Mouse (Mus musculus): ENCODE measurements around the gene Klhl12. TPM values are rescaled to one million over a fixed set of nuclear protein-coding genes. Genes with fewer than 3 reads are reported as not detected.

The Klhl12 gene
- polyA plus RNA-seq, 1 experiment from 2014 or later, result 15.5 TPM

DNA sequence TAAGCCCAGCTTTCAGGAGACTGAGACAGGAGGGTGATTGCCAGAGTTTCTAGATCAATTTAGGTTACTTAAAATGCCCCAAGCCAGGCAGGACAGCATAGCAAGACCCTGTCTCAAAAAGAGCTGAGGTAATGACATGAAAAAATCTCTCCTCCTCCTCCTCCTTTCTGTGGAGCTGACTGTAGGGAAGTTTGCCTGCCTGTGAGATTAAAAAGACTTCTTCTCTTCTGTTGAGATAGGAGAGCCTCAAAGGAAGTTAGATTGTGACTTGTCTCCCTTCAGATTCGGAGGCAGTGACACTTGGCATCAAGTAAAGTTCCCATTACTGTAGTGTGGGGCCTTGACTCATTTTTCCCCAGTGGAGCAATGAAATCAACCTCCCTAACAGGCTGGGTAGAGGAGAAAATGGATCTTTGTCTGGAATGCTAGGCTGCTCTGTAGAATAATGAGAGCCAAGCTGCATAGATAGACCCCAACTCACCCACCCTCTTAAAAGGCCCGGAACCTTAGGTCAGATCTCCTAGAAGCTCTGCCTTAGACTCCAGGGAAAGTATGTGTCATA is 36.8 kb upstream of the Klhl12 start:
- Histone ChIP-seq H3K27me3 (ENCODE audit: control insufficient read depth, insufficient read depth, low read length) (no peaks in the 10 kb centered on the region), H3K4me3 (ENCODE audit: low read depth, low read length) (no peak overlapping the region), H3K27ac (ENCODE audit: low read depth, low read length) (no peak overlapping the region), H3K9me3 (replicated peaks; ENCODE audit: control insufficient read depth, low read length) (no peaks in the 10 kb centered on the region), H3K4me1 (ENCODE audit: control insufficient read depth, insufficient read depth, low read length) (peaks cover 32% of the 10 kb centered on the region), H3K36me3 (ENCODE audit: control insufficient read depth, insufficient read depth, low read length) (no peaks in the 10 kb centered on the region), H3K4me2 (peak overlapping the region; percentile 21), H3K9ac (ENCODE audit: low read depth, low read length) (no peak overlapping the region)
- no peak for ATAC-seq (replicated peaks; ENCODE audit: insufficient number of reproducible peaks, low FRiP score, low TSS enrichment)
- 62% methylated on average over 2 of the region's 2 CpGs for WGBS (ENCODE audit: insufficient replicate concordance)

DNA sequence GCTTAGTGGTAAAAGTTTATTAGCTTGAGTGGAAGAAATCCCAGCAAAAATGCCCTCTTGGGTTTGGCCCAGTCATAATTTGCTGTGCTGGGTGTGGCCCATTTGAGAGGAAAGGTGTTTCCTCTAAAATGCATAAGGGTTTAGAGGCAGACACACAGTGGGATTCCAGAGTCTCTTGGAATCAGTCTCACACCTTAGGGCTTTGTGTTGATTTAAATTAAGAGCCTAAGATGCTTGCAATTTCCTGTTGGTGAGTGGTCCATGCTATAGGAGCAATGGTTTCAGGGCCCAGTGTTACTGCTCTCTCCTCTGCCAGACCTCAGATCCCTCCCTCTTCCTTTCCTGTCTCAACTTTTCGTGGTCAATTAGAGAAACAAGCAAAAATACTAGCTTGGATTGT is 36.2 kb upstream of the Klhl12 start:
- no peak overlapping the region for H3K9ac ChIP-seq (ENCODE audit: low read depth, low read length)
- no peak overlapping the region; the same call in 1 of the 2 replicates for H3K27ac ChIP-seq (ENCODE audit: low read depth, low read length)
- WGBS (ENCODE audit: insufficient replicate concordance), result 46% methylated on average over 1 of the region's 1 CpGs
- no peak for ATAC-seq (replicated peaks; ENCODE audit: insufficient number of reproducible peaks, low FRiP score, low TSS enrichment)
- no peaks in the 10 kb centered on the region for H3K36me3 ChIP-seq (ENCODE audit: control insufficient read depth, insufficient read depth, low read length)
- peaks cover 31% of the 10 kb centered on the region for H3K4me1 ChIP-seq (ENCODE audit: control insufficient read depth, insufficient read depth, low read length)
- H3K27me3 ChIP-seq (ENCODE audit: control insufficient read depth, insufficient read depth, low read length), result no peaks in the 10 kb centered on the region
- no peak overlapping the region for H3K4me3 ChIP-seq (ENCODE audit: low read depth, low read length)
- no peaks in the 10 kb centered on the region for H3K9me3 ChIP-seq (replicated peaks; ENCODE audit: control insufficient read depth, low read length)
- H3K4me2 ChIP-seq, result no peak overlapping the region

DNA sequence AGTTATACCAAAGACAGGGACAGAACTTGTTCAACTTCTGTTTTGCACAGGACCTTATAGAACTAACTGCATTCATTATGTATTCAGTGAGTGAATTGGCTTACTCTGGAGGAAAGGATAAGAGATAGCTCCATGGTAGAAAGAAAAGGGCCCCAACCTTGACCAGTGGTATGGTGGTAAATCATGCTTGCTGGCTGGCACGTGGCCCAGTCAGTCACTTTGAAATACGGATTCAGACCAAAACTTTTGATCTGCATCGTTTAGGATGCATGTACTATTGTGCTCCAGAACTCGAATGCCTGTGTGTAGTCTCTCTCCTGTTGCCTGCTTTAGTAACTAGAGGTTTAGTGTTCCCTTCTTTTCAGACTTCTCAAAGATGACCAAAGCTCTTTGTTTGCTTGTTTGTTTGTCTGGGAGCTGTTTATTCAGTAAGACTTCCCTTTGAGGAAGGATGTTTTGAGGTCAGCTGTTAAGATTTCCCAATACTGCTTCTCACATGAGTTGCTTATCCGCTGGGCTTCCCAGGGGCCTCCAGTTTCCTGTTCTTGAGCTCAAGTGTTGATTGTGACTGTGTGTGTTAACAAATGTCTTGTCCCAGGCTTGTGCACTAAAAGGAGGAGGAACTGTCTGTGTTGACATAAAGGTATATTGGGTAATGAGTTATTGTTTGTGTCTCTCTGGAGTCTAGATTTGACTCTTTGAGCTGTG is 35.4 kb upstream of the Klhl12 start:
- peaks cover 5% of the 10 kb centered on the region; the same call in 1 of the 2 replicates for H3K36me3 ChIP-seq (ENCODE audit: control insufficient read depth, insufficient read depth, low read length)
- WGBS (ENCODE audit: insufficient replicate concordance), result 47% methylated on average over 5 of the region's 5 CpGs
- no peaks in the 10 kb centered on the region for H3K9me3 ChIP-seq (replicated peaks; ENCODE audit: control insufficient read depth, low read length)
- peak overlapping the region; percentile 34 for H3K4me2 ChIP-seq
- H3K27ac ChIP-seq (ENCODE audit: low read depth, low read length), result peak overlapping the region; percentile 42; the same call in 1 of the 2 replicates
- no peaks in the 10 kb centered on the region for H3K27me3 ChIP-seq (ENCODE audit: control insufficient read depth, insufficient read depth, low read length)
- peaks cover 28% of the 10 kb centered on the region for H3K4me1 ChIP-seq (ENCODE audit: control insufficient read depth, insufficient read depth, low read length)
- H3K4me3 ChIP-seq (ENCODE audit: low read depth, low read length), result no peak overlapping the region
- peak overlapping the region; percentile 22; the same call in 1 of the 2 replicates for H3K9ac ChIP-seq (ENCODE audit: low read depth, low read length)
- ATAC-seq (replicated peaks; ENCODE audit: insufficient number of reproducible peaks, low FRiP score, low TSS enrichment), result no peak

DNA sequence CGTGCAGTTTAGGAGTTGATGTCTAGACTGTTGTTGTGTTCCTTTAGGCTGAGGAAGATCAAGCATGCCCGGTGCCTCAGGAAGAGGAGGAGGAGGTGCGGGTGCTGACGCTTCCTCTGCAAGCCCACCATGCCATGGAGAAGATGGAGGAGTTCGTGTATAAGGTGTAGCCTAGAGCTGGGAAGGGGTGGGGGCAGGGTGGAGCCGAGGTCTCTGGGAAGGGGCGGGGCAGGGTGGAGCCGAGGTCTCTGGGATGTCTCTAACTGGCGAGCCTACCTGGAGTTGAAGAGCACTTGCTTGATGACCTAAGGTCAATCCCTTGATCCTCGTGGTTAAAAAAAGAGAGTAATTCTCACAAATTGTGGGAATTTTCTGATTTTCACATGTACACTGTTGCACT is 31.4 kb upstream of the Klhl12 start:
- Histone ChIP-seq H3K9ac (ENCODE audit: low read depth, low read length) (no peak overlapping the region), H3K36me3 (ENCODE audit: control insufficient read depth, insufficient read depth, low read length) (peaks cover 27% of the 10 kb centered on the region), H3K27ac (ENCODE audit: low read depth, low read length) (no peak overlapping the region), H3K27me3 (ENCODE audit: control insufficient read depth, insufficient read depth, low read length) (no peaks in the 10 kb centered on the region), H3K4me2 (no peak overlapping the region), H3K9me3 (replicated peaks; ENCODE audit: control insufficient read depth, low read length) (no peaks in the 10 kb centered on the region), H3K4me1 (ENCODE audit: control insufficient read depth, insufficient read depth, low read length) (peaks cover 17% of the 10 kb centered on the region; the same call in 1 of the 2 replicates), H3K4me3 (ENCODE audit: low read depth, low read length) (no peak overlapping the region)
- peak; percentile 79 for ATAC-seq (replicated peaks; ENCODE audit: insufficient number of reproducible peaks, low FRiP score, low TSS enrichment)
- 68% methylated on average over 10 of the region's 10 CpGs for WGBS (ENCODE audit: insufficient replicate concordance)

DNA sequence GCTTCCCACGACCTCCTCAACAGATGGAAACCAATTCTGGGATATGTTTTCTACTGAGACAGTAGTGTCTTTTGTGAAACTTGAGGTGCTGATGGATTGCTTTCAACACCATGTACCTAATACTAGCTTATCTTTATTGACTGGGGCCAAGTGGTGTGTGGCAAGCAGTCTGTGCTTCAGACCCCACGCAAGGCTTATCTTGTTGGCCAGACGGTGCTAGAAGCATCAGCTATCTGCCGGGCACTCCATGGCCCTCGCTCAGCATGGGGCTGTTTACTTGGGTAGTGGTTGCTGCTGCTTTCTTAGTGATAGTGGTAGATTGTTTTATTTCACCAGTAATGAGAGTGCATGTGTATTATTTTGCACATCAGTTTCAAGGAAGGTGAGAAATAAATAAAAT is 29.0 kb upstream of the Klhl12 start:
- no peaks in the 10 kb centered on the region for H3K9me3 ChIP-seq (replicated peaks; ENCODE audit: control insufficient read depth, low read length)
- 8% methylated on average over 5 of the region's 5 CpGs for WGBS (ENCODE audit: insufficient replicate concordance)
- no peak overlapping the region for H3K9ac ChIP-seq (ENCODE audit: low read depth, low read length)
- peak overlapping the region; percentile 71 for H3K27ac ChIP-seq (ENCODE audit: low read depth, low read length)
- H3K36me3 ChIP-seq (ENCODE audit: control insufficient read depth, insufficient read depth, low read length), result peaks cover 38% of the 10 kb centered on the region
- H3K4me2 ChIP-seq, result peak overlapping the region; percentile 29
- peak; percentile 90 for ATAC-seq (replicated peaks; ENCODE audit: insufficient number of reproducible peaks, low FRiP score, low TSS enrichment)
- H3K4me1 ChIP-seq (ENCODE audit: control insufficient read depth, insufficient read depth, low read length), result peaks cover 8% of the 10 kb centered on the region; the same call in 1 of the 2 replicates
- H3K27me3 ChIP-seq (ENCODE audit: control insufficient read depth, insufficient read depth, low read length), result no peaks in the 10 kb centered on the region
- H3K4me3 ChIP-seq (ENCODE audit: low read depth, low read length), result no peak overlapping the region

DNA sequence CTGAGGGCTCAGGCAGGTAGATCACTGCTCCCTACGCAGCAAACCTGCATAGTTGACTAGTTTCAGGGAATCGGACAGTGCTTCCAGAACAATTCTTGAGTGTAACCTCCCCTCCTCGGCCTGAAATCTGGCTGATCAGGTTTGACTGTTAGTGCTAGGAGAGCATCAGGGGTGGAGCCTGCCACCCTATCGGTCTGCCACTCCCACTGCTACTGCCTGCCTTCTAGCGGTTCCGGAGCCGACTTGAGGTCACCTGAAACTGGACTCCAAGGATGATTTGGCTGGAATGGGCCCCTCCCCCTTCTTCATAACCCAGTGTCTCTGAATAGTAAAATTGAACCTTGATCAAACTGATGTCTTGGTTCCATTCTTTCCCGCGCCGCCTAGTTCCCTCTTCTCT is 22.3 kb upstream of the Klhl12 start:
- Histone ChIP-seq H3K4me1 (ENCODE audit: control insufficient read depth, insufficient read depth, low read length) (no peaks in the 10 kb centered on the region), H3K27ac (ENCODE audit: low read depth, low read length) (no peak overlapping the region), H3K27me3 (ENCODE audit: control insufficient read depth, insufficient read depth, low read length) (no peaks in the 10 kb centered on the region), H3K36me3 (ENCODE audit: control insufficient read depth, insufficient read depth, low read length) (peaks cover 18% of the 10 kb centered on the region), H3K4me2 (no peak overlapping the region), H3K9me3 (replicated peaks; ENCODE audit: control insufficient read depth, low read length) (no peaks in the 10 kb centered on the region), H3K4me3 (ENCODE audit: low read depth, low read length) (no peak overlapping the region), H3K9ac (ENCODE audit: low read depth, low read length) (no peak overlapping the region)
- WGBS (ENCODE audit: insufficient replicate concordance), result 82% methylated on average over 10 of the region's 10 CpGs
- ATAC-seq (replicated peaks; ENCODE audit: insufficient number of reproducible peaks, low FRiP score, low TSS enrichment), result no peak

DNA sequence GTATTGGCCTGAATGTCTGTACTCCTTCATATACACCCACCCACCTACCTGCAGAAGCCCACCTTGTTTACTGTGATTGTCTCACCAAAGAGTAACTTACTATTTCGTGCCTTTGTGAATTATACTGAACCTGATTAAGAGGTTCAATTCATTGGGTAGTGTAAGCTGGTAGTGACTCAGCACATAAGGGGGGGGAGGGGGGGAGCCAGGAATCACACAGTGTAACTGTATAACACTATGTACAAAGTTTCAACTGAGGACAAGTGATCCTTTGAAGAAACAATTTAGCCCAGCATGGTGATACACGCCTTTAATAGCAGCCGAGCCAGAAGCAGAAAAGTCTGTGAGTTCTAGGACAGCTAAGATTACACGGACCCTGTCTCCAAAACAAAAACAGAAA is 21.9 kb upstream of the Klhl12 start:
- no peaks in the 10 kb centered on the region for H3K27me3 ChIP-seq (ENCODE audit: control insufficient read depth, insufficient read depth, low read length)
- no peak overlapping the region for H3K4me3 ChIP-seq (ENCODE audit: low read depth, low read length)
- no peak overlapping the region for H3K9ac ChIP-seq (ENCODE audit: low read depth, low read length)
- ATAC-seq (replicated peaks; ENCODE audit: insufficient number of reproducible peaks, low FRiP score, low TSS enrichment), result no peak
- no peak overlapping the region for H3K27ac ChIP-seq (ENCODE audit: low read depth, low read length)
- no peaks in the 10 kb centered on the region for H3K4me1 ChIP-seq (ENCODE audit: control insufficient read depth, insufficient read depth, low read length)
- 87% methylated on average over 4 of the region's 4 CpGs for WGBS (ENCODE audit: insufficient replicate concordance)
- H3K36me3 ChIP-seq (ENCODE audit: control insufficient read depth, insufficient read depth, low read length), result peaks cover 16% of the 10 kb centered on the region
- no peak overlapping the region for H3K4me2 ChIP-seq
- H3K9me3 ChIP-seq (replicated peaks; ENCODE audit: control insufficient read depth, low read length), result no peaks in the 10 kb centered on the region

DNA sequence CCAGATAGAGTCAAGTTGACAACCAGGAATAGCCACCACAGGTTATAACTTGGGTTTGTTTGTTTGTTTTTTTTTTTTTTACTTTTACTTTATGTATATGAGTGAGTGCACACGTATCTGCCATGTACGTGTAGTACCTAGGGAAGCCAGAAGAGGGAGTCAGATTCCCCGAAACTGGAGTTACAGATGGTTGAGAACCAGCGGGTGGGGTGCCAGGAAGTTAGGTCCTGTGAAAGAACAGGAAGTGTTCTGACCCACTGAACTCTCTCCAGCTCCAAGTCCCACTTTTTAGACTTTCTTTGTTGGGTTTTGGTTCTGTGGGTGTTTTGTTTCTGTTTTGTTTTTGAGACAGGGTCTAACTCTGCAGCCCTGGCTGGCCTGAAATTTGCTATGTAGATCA is 19.9 kb upstream of the Klhl12 start:
- Histone ChIP-seq H3K27me3 (ENCODE audit: control insufficient read depth, insufficient read depth, low read length) (no peaks in the 10 kb centered on the region), H3K4me2 (no peak overlapping the region), H3K4me3 (ENCODE audit: low read depth, low read length) (no peak overlapping the region), H3K4me1 (ENCODE audit: control insufficient read depth, insufficient read depth, low read length) (no peaks in the 10 kb centered on the region), H3K36me3 (ENCODE audit: control insufficient read depth, insufficient read depth, low read length) (peaks cover 6% of the 10 kb centered on the region; the same call in 1 of the 2 replicates), H3K9me3 (replicated peaks; ENCODE audit: control insufficient read depth, low read length) (no peaks in the 10 kb centered on the region), H3K27ac (ENCODE audit: low read depth, low read length) (no peak overlapping the region), H3K9ac (ENCODE audit: low read depth, low read length) (no peak overlapping the region)
- no peak for ATAC-seq (replicated peaks; ENCODE audit: insufficient number of reproducible peaks, low FRiP score, low TSS enrichment)
- WGBS (ENCODE audit: insufficient replicate concordance), result 34% methylated on average over 4 of the region's 4 CpGs

DNA sequence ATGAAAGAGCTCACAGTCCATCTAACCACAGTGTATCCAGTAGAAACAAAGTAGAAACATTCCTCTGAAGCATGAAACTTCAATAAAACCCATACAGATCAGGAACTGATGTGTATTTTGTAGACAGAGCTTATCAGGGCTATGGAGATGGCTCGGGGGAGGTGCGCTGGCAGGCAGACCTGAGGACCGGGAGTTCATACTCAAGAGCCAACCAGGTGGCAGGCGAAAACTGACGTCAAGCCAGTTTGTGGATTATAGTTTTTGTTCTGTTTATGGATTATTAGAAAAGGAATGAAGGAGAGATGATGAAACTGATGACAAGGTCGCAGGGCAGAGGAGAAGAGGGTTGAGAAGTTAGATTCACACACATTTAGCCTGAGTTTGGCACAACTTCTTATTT is 14.9 kb upstream of the Klhl12 start:
- no peaks in the 10 kb centered on the region for H3K4me1 ChIP-seq (ENCODE audit: control insufficient read depth, insufficient read depth, low read length)
- no peaks in the 10 kb centered on the region for H3K9me3 ChIP-seq (replicated peaks; ENCODE audit: control insufficient read depth, low read length)
- no peak overlapping the region for H3K27ac ChIP-seq (ENCODE audit: low read depth, low read length)
- H3K27me3 ChIP-seq (ENCODE audit: control insufficient read depth, insufficient read depth, low read length), result no peaks in the 10 kb centered on the region
- WGBS (ENCODE audit: insufficient replicate concordance), result 90% methylated on average over 6 of the region's 6 CpGs
- no peak for ATAC-seq (replicated peaks; ENCODE audit: insufficient number of reproducible peaks, low FRiP score, low TSS enrichment)
- no peak overlapping the region for H3K4me3 ChIP-seq (ENCODE audit: low read depth, low read length)
- H3K9ac ChIP-seq (ENCODE audit: low read depth, low read length), result no peak overlapping the region
- H3K36me3 ChIP-seq (ENCODE audit: control insufficient read depth, insufficient read depth, low read length), result no peaks in the 10 kb centered on the region
- no peak overlapping the region for H3K4me2 ChIP-seq

Measured in heart, embryonic 11.5 days (tissue).